Mouse (Mus musculus) kidney, postnatal 0 days (tissue): ENCODE data around the gene Hivep1. TPM values are rescaled to one million over a fixed set of nuclear protein-coding genes. Genes with fewer than 3 reads are reported as not detected.

ENCODE experiments used
- ATAC-seq: fragments of 200-750 bp; cut with Nextera tagmentation; replicated peaks from 2 replicates; pipeline ENCODE4 v1.8.0; 2017; ENCODE audit warnings: low read depth, moderate number of reproducible peaks, moderate TSS enrichment, moderate library complexity; ENCODE audit not compliant: low FRiP score
- DNase-seq: peaks from one replicate; pipeline ENCODE4 v3.0.0-alpha.2; 2016; ENCODE audit warnings: low spot score
- H3K27ac ChIP-seq: fragments of 300-500 bp; sonication (generic); 2 replicates; pipeline ENCODE4 v1.5.1; 2014; ENCODE audit warnings: mild to moderate bottlenecking
- H3K27me3 ChIP-seq: fragments of 300-500 bp; sonication (generic); 2 replicates; pipeline ENCODE4 v1.6.1; 2014; ENCODE audit warnings: low read length, mixed read lengths; ENCODE audit not compliant: insufficient read depth
- H3K36me3 ChIP-seq: fragments of 300-500 bp; sonication (generic); 2 replicates; pipeline ENCODE4 v1.6.1; 2014; ENCODE audit warnings: low read length, mixed read lengths; ENCODE audit not compliant: insufficient read depth
- H3K4me1 ChIP-seq: fragments of 300-500 bp; sonication (generic); replicated peaks from 2 replicates; pipeline ENCODE4 v1.6.1; 2014; ENCODE audit warnings: antibody characterized with exemption, low read length, mixed read lengths; ENCODE audit not compliant: insufficient read depth
- H3K4me2 ChIP-seq: fragments of 300-500 bp; sonication (generic); 2 replicates; pipeline ENCODE4 v1.6.1; 2014; ENCODE audit warnings: mild to moderate bottlenecking, low read length, moderate library complexity, mixed read lengths
- H3K4me3 ChIP-seq: fragments of 300-500 bp; sonication (generic); replicated peaks from 2 replicates; pipeline ENCODE4 v1.5.1; 2014; ENCODE audit warnings: low read depth, low read length
- H3K9ac ChIP-seq: fragments of 300-500 bp; sonication (generic); 2 replicates; pipeline ENCODE4 v1.6.1; 2014; ENCODE audit warnings: low read depth, low read length
- H3K9me3 ChIP-seq: fragments of 300-500 bp; sonication (generic); replicated peaks from 2 replicates; pipeline ENCODE4 v1.6.1; 2016; ENCODE audit warnings: low read length, inconsistent platforms, mixed read lengths
- CTCF ChIP-seq: IDR thresholded peaks from 2 replicates; pipeline ENCODE4 v1.5.1; 2016; ENCODE audit warnings: antibody characterized with exemption, low read depth, mild to moderate bottlenecking, moderate library complexity
- WGBS: fragments of 180-500 bp; shearing (Covaris S2); extraction: QIAGEN DNeasy Blood & Tissue Kit; methylation state at CpG from one replicate; pipeline ENCODE4 v1.1.7; 2014; 5-methylcytosine and 5-hydroxymethylcytosine counted together
- polyA plus RNA-seq: library from polyadenylated mRNA; unstranded; fragments of >200 nt; fragmentation: Nextera tagmentation; extraction: Ambion mirVana; gene quantifications from 2 replicates; pipeline ENCODE4 v1.2.1, GENCODE M21; 2015

The Hivep1 gene
- polyA plus RNA-seq, 1 experiment from 2014 or later, result 10.6 TPM

- H3K27ac ChIP-seq, result no peak overlapping the region
- H3K36me3 ChIP-seq, result 0 out of 2 replicates have a peak, but pooled peaks cover 9% of the 10 kb centered on the region
- H3K27me3 ChIP-seq, result no peaks in the 10 kb centered on the region
- no peak overlapping the region for H3K4me3 ChIP-seq
- H3K9ac ChIP-seq, result no peak overlapping the region
- ATAC-seq (no peak), DNase-seq (no peak)
- H3K4me2 ChIP-seq, result no peak overlapping the region
- 0 out of 2 replicates have a peak, but pooled peaks cover 4% of the 10 kb centered on the region for H3K4me1 ChIP-seq
- H3K9me3 ChIP-seq, result no peaks in the 10 kb centered on the region
- WGBS, result 74% methylated on average over 10 of the region's 10 CpGs
- no peak for TF ChIP-seq CTCF
These were observed 28.5 kb downstream of the Hivep1 start for GRCm38 (mm10) chr13:42080131-42080916.

DNA sequence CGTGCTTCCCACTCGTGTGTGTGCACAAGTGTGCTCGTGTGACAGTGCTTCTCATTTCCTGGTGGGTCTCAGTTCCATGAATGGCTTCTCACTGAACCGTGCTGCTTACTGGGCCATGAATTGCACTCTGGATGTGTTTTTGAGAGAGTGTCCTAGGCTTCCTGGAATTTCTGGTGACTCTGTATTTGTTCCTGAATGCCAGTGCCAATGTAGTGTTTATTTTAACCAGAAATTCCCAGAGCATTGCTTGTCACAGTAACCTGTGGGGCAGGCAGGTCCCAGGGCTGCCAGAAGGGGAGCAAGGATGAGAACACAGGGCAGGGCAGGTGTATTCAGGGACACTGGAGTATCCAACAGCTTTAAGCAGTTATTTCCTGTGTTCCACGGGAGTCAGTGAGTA is 36.5 kb downstream of the Hivep1 start:
- H3K4me1 ChIP-seq, result peaks cover 5% of the 10 kb centered on the region; the same call in 1 of the 2 replicates
- H3K9me3 ChIP-seq, result no peaks in the 10 kb centered on the region
- H3K27me3 ChIP-seq, result no peaks in the 10 kb centered on the region
- DNase-seq (peak; percentile 35), ATAC-seq (no peak)
- no peak overlapping the region for H3K4me3 ChIP-seq
- H3K9ac ChIP-seq, result no peak overlapping the region
- H3K4me2 ChIP-seq, result no peak overlapping the region
- H3K27ac ChIP-seq, result no peak overlapping the region
- 37% methylated on average over 5 of the region's 5 CpGs for WGBS
- H3K36me3 ChIP-seq, result no peaks in the 10 kb centered on the region
- no peak for TF ChIP-seq CTCF

DNA sequence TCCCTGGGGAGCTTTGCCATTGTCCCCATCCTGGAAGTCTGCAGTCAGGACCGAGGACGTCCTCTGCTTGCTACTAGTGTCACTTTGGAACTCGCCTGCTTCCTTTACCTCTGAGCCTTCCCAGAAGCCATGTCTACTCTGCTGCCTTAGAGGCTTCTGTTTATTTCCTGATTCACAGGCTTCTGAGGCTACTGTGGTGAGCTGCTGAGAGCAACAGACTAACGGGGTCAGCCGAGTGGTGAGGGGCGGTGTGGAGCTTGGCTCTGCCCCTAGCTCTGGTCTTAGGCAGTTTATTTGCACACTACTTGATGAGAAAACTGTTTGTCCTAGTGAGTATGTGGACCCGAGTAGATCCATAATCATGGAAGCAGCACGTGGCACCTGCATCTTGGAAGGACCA is 37.2 kb downstream of the Hivep1 start:
- TF ChIP-seq CTCF, result no peak
- Histone ChIP-seq H3K4me1 (peaks cover 5% of the 10 kb centered on the region; the same call in 1 of the 2 replicates), H3K9me3 (no peaks in the 10 kb centered on the region), H3K4me2 (no peak overlapping the region), H3K36me3 (no peaks in the 10 kb centered on the region), H3K27me3 (no peaks in the 10 kb centered on the region), H3K27ac (no peak overlapping the region), H3K4me3 (no peak overlapping the region), H3K9ac (no peak overlapping the region)
- 64% methylated on average over 8 of the region's 8 CpGs for WGBS
- ATAC-seq (no peak), DNase-seq (no peak)

DNA sequence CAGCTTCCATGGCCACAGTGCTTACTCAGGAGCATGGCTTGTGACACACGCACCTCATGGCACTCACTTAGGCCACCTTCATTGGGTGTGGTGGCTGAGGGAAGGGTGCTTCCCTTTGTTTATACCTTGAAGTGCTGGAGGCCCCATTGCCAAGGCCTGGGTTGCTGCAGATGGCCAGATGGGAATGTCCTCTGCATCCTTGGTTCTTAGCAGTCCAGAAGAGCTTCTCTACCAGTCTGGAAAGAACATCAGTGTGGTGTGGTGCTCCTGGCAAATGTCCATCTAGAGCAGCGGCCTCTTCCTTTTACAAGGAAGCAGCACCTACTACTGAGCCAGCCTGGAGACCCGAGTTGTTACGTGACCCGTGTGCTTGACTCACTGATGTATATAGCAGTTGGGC is 38.9 kb downstream of the Hivep1 start:
- DNase-seq (no peak), ATAC-seq (no peak)
- Histone ChIP-seq H3K27me3 (no peaks in the 10 kb centered on the region), H3K4me2 (no peak overlapping the region), H3K36me3 (no peaks in the 10 kb centered on the region), H3K9me3 (no peaks in the 10 kb centered on the region), H3K9ac (no peak overlapping the region), H3K4me3 (no peak overlapping the region), H3K27ac (no peak overlapping the region), H3K4me1 (peaks cover 6% of the 10 kb centered on the region; the same call in 1 of the 2 replicates)
- no peak for TF ChIP-seq CTCF
- 86% methylated on average over 5 of the region's 5 CpGs for WGBS

GRCm38 (mm10) chr13:42092392-42093139 is 40.7 kb downstream of the Hivep1 start:
- Histone ChIP-seq H3K4me2 (no peak overlapping the region), H3K4me3 (no peak overlapping the region), H3K4me1 (peaks cover 12% of the 10 kb centered on the region; the same call in 1 of the 2 replicates), H3K27ac (no peak overlapping the region), H3K9ac (no peak overlapping the region), H3K9me3 (no peaks in the 10 kb centered on the region), H3K27me3 (no peaks in the 10 kb centered on the region), H3K36me3 (no peaks in the 10 kb centered on the region)
- WGBS, result 53% methylated on average over 8 of the region's 8 CpGs
- ATAC-seq, result no peak
- DNase-seq, result no peak
- no peak for TF ChIP-seq CTCF

- peaks cover 9% of the 10 kb centered on the region; the same call in 1 of the 2 replicates for H3K4me1 ChIP-seq
- H3K27me3 ChIP-seq, result no peaks in the 10 kb centered on the region
- H3K9me3 ChIP-seq, result no peaks in the 10 kb centered on the region
- TF ChIP-seq CTCF, result no peak
- DNase-seq (no peak), ATAC-seq (no peak)
- H3K27ac ChIP-seq, result no peak overlapping the region
- 57% methylated on average over 12 of the region's 12 CpGs for WGBS
- no peak overlapping the region for H3K4me3 ChIP-seq
- no peak overlapping the region for H3K9ac ChIP-seq
- no peaks in the 10 kb centered on the region for H3K36me3 ChIP-seq
- H3K4me2 ChIP-seq, result no peak overlapping the region
These were observed 41.6 kb downstream of the Hivep1 start for GRCm38 (mm10) chr13:42093268-42094042.
